Mouse (Mus musculus) embryonic facial prominence, embryonic 14.5 days (tissue): ENCODE results near the gene Pdzd7. TPM values are rescaled to one million over a fixed set of nuclear protein-coding genes. Genes with fewer than 3 reads are reported as not detected.
"Not testable (repeated sequence)": the region's sequence is repeated elsewhere in the genome, so short reads cannot be mapped to it uniquely, and the experiment has no call there.

Source experiments
- ATAC-seq: fragments of 200-750 bp; cut with Nextera tagmentation; 2 replicates; pipeline ENCODE4 v1.8.0; 2017; ENCODE audit warnings: low read depth, moderate number of reproducible peaks, moderate TSS enrichment
- DNase-seq: peaks from one replicate; pipeline ENCODE4 v3.0.0-alpha.2; 2015; ENCODE audit warnings: low spot score
- H3K27ac ChIP-seq: fragments of 300-500 bp; sonication (generic); replicated peaks from 2 replicates; pipeline ENCODE4 v1.5.1; 2014; ENCODE audit warnings: low read depth, mild to moderate bottlenecking, low read length, moderate library complexity
- H3K27me3 ChIP-seq: fragments of 300-500 bp; sonication (generic); replicated peaks from 2 replicates; pipeline ENCODE4 v1.6.1; 2014; ENCODE audit warnings: low read length; ENCODE audit not compliant: control insufficient read depth, insufficient read depth
- H3K36me3 ChIP-seq: fragments of 300-500 bp; sonication (generic); 2 replicates; pipeline ENCODE4 v1.6.1; 2014; ENCODE audit warnings: low read length, mixed read lengths; ENCODE audit not compliant: control insufficient read depth, insufficient read depth
- H3K4me1 ChIP-seq: fragments of 300-500 bp; sonication (generic); 2 replicates; pipeline ENCODE4 v1.6.1; 2014; ENCODE audit warnings: antibody characterized with exemption, low read length; ENCODE audit not compliant: control insufficient read depth, insufficient read depth
- H3K4me2 ChIP-seq: fragments of 300-500 bp; sonication (generic); 2 replicates; pipeline ENCODE4 v1.6.1; 2014; ENCODE audit warnings: low read depth, mild to moderate bottlenecking, low read length, moderate library complexity, mixed read lengths
- H3K4me3 ChIP-seq: fragments of 300-500 bp; sonication (generic); 2 replicates; pipeline ENCODE4 v1.5.1; 2014; ENCODE audit warnings: low read depth, mild to moderate bottlenecking, low read length
- H3K9ac ChIP-seq: fragments of 300-500 bp; sonication (generic); 2 replicates; pipeline ENCODE4 v1.6.1; 2014; ENCODE audit warnings: low read depth, mild to moderate bottlenecking, low read length, moderate library complexity, mixed read lengths
- H3K9me3 ChIP-seq: fragments of 300-500 bp; sonication (generic); 2 replicates; pipeline ENCODE4 v1.6.1; 2016; ENCODE audit warnings: low read length; ENCODE audit not compliant: control insufficient read depth
- WGBS: fragments of 180-500 bp; shearing (Covaris S2); extraction: QIAGEN DNeasy Blood & Tissue Kit; methylation state at CpG from one replicate; pipeline ENCODE4 v1.1.7; 2014; 5-methylcytosine and 5-hydroxymethylcytosine counted together
- polyA plus RNA-seq: library from polyadenylated mRNA; unstranded; fragments of >200 nt; fragmentation: Nextera tagmentation; extraction: Ambion mirVana; gene quantifications from 2 replicates; pipeline ENCODE4 v1.2.1, GENCODE M21; 2014

Pdzd7 gene
- polyA plus RNA-seq, 1 experiment from 2014 or later, result 0.32 TPM

- H3K4me1 ChIP-seq, result peaks cover 20% of the 10 kb centered on the region
- ATAC-seq, result no peak
- H3K27me3 ChIP-seq, result peaks cover 7% of the 10 kb centered on the region; the same call in 1 of the 2 replicates
- DNase-seq, result no peak
- H3K4me2 ChIP-seq, result no peak overlapping the region
- no peak overlapping the region for H3K27ac ChIP-seq
- 34% methylated on average over 13 of the region's 15 CpGs for WGBS
- H3K36me3 ChIP-seq, result peaks cover 6% of the 10 kb centered on the region
- no peaks in the 10 kb centered on the region for H3K9me3 ChIP-seq
- H3K9ac ChIP-seq, result no peak overlapping the region
- H3K4me3 ChIP-seq, result no peak overlapping the region
Observed at GRCm38 (mm10) chr19:45045236-45045635, 281 bp downstream of the Pdzd7 start.

- H3K4me2 ChIP-seq, result no peak overlapping the region
- H3K9ac ChIP-seq, result no peak overlapping the region
- no peak overlapping the region for H3K4me3 ChIP-seq
- 0 out of 2 replicates have a peak, but pooled peaks cover 2% of the 10 kb centered on the region for H3K36me3 ChIP-seq
- no peak for DNase-seq
- peaks cover 20% of the 10 kb centered on the region for H3K4me1 ChIP-seq
- no peaks in the 10 kb centered on the region for H3K9me3 ChIP-seq
- WGBS, result 61% methylated on average over 11 of the region's 11 CpGs
- peaks cover 7% of the 10 kb centered on the region; the same call in 1 of the 2 replicates for H3K27me3 ChIP-seq
- no peak for ATAC-seq
- no peak overlapping the region for H3K27ac ChIP-seq
Observed at GRCm38 (mm10) chr19:45044389-45044927, 1.1 kb downstream of the Pdzd7 start.

GRCm38 (mm10) chr19:45040214-45040613, 5.3 kb downstream of the Pdzd7 start:
- H3K4me3 ChIP-seq, result no peak overlapping the region
- H3K36me3 ChIP-seq, result no peaks in the 10 kb centered on the region
- H3K4me1 ChIP-seq, result no peaks in the 10 kb centered on the region
- peaks cover 6% of the 10 kb centered on the region; the same call in 1 of the 2 replicates for H3K27me3 ChIP-seq
- no peak overlapping the region for H3K27ac ChIP-seq
- no peaks in the 10 kb centered on the region for H3K9me3 ChIP-seq
- 53% methylated on average over 10 of the region's 13 CpGs for WGBS
- H3K4me2 ChIP-seq, result no peak overlapping the region
- no peak overlapping the region for H3K9ac ChIP-seq
- ATAC-seq (no peak), DNase-seq (no peak)

GRCm38 (mm10) chr19:45038198-45038597, 7.3 kb downstream of the Pdzd7 start:
- not testable (repeated sequence) for H3K9me3 ChIP-seq, ATAC-seq, H3K27ac ChIP-seq, H3K27me3 ChIP-seq, H3K4me2 ChIP-seq, H3K4me3 ChIP-seq, H3K4me1 ChIP-seq, DNase-seq, H3K36me3 ChIP-seq, H3K9ac ChIP-seq
- WGBS, result 88% methylated on average over 7 of the region's 7 CpGs

GRCm38 (mm10) chr19:45036867-45037266, 8.7 kb downstream of the Pdzd7 start:
- DNase-seq (no peak), ATAC-seq (0 out of 2 replicates have a peak, but pooled peaks have one; percentile 5)
- Histone ChIP-seq H3K9ac (no peak overlapping the region), H3K4me2 (no peak overlapping the region), H3K36me3 (no peaks in the 10 kb centered on the region), H3K4me3 (no peak overlapping the region), H3K27me3 (no peaks in the 10 kb centered on the region), H3K9me3 (no peaks in the 10 kb centered on the region), H3K4me1 (no peaks in the 10 kb centered on the region), H3K27ac (no peak overlapping the region)
- WGBS, result 48% methylated on average over 6 of the region's 16 CpGs

GRCm38 (mm10) chr19:45032570-45033332, 12.8 kb downstream of the Pdzd7 start:
- 52% methylated on average over 17 of the region's 17 CpGs for WGBS
- ATAC-seq, result no peak

GRCm38 (mm10) chr19:45031780-45032179, 13.7 kb downstream of the Pdzd7 start:
- 10% methylated on average over 4 of the region's 4 CpGs for WGBS
- Histone ChIP-seq H3K9ac (no peak overlapping the region), H3K36me3 (peaks cover 21% of the 10 kb centered on the region), H3K4me3 (no peak overlapping the region), H3K4me1 (0 out of 2 replicates have a peak, but pooled peaks cover 2% of the 10 kb centered on the region), H3K4me2 (no peak overlapping the region), H3K27me3 (no peaks in the 10 kb centered on the region), H3K27ac (no peak overlapping the region), H3K9me3 (no peaks in the 10 kb centered on the region)
- peak; percentile 58 for ATAC-seq
- DNase-seq, result peak; percentile 89

More at GRCm38 (mm10) chr19:45032570-45033332, 12.8 kb downstream of the Pdzd7 start:
- Histone ChIP-seq H3K9ac (no peak overlapping the region), H3K4me2 (no peak overlapping the region), H3K4me1 (0 out of 2 replicates have a peak, but pooled peaks cover 2% of the 10 kb centered on the region), H3K27me3 (no peaks in the 10 kb centered on the region), H3K4me3 (no peak overlapping the region), H3K36me3 (peaks cover 12% of the 10 kb centered on the region), H3K9me3 (no peaks in the 10 kb centered on the region), H3K27ac (no peak overlapping the region)
- DNase-seq, result peak; percentile 47

GRCm38 (mm10) chr19:45030746-45031693, 14.5 kb downstream of the Pdzd7 start:
- WGBS, result 40% methylated on average over 20 of the region's 20 CpGs
- ATAC-seq (no peak), DNase-seq (peak; percentile 94)
- Histone ChIP-seq H3K9me3 (no peaks in the 10 kb centered on the region), H3K4me1 (0 out of 2 replicates have a peak, but pooled peaks cover 2% of the 10 kb centered on the region), H3K27me3 (no peaks in the 10 kb centered on the region), H3K4me3 (no peak overlapping the region), H3K27ac (no peak overlapping the region), H3K9ac (no peak overlapping the region), H3K36me3 (peaks cover 28% of the 10 kb centered on the region), H3K4me2 (peak overlapping the region; percentile 45)
